Mouse (Mus musculus) 3T3-L1 (cell line): ENCODE data around the gene Eno2.

ENCODE experiments used
- DNase-seq: peaks from one replicate; pipeline ENCODE4 v3.0.0-alpha.2; 2015; ENCODE audit warnings: low read depth, low spot score

Eno2 gene

DNA sequence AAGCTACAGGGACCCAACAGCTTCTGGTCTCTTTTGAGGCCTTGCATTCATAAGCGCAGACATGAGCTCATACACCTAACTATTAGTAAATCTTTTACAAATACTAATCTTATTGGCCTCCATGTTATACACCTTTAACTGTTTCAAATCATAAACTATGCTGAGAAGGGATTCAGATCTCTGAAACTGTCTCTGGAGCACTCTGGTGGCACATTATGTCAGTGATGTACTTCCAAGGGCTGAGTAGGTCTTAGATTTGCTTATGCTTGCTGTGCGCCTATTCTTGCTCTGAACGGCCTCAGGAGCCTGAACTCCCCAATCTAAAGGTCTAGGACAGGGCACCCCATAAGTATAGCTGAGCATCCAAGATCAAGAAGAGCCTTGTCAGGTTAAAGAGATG, 27.6 kb downstream of the Eno2 start:
- DNase-seq = peak; percentile 38

DNA sequence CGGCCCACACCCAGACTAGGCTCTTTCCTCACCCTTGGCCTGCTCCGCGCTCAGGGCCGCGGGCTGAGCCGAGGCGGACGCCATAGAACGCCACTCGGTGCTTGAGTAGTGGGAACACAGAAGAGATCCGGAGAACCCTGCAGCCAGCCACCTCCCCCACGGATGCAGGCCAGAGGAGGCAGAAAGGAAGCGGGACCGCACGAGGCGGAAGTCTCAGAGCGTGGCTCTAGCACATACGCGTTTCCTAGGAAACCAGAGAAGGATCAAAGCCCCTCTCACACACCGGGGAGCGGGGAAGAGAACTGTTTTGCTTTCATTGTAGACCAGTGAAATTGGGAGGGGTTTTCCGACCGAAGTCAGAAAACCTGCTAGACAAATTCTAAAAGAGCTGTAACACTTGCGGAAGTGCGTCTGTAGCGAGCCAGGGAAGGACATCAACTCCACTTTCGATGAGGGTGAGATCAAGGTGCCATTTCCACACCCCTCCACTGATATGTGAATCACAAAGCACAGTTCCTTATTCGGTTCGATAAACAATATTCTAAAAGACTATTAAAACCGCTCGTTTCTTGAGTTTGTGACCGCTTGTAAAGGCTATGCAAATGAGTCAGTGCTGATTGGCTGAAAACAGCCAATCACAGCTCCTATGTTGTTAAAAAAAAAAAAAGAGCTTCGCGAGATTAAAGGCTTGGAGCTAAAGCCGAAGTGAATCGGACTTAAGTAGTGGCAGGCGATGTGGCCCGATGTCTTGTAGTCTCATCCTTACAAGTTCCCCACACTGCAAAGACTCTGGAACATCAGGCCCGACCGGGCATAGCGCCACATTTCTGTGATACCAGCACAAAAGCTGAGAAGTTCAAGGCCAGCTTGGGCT, 28.3 kb downstream of the Eno2 start, which contains the start of gene Grcc10:
TSS of gene Grcc10 (minus strand) at position 487 of the 874 bp plus-strand sequence.
- DNase-seq = peak; percentile 99

DNA sequence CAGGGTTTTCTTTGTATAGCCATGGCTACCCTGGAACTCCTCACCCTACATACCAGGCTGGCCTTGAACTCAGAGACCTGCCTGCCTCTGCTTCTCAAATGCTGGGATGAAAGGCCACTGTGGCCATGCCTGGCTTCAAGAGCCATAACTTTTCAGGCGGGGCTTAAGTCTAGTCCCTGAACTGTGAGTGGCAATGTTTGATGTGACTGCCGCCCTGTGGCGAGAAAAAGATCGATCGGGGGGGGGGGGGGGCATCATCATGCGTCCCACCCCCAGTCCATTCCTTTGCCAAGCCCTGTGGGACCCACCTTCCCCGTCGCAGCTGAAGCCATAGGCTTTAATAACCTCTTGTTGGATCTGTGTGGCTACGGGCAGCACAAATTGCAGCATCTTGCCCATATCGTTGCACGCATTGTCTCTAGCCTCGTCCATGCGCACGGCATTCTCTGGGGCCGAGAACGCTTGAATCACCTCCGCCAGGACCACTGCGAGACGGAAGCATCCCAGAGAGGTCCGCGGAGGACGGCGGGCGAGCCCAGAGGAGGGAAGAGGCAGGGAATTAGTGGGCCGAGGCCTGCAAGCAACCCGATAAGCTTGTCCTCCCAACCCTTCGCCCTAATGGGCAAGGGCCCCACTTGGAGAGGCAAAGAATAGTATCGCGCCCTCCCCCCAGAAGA, 29.1 kb downstream of the Eno2 start:
- DNase-seq = peak; percentile 87

GRCm38 (mm10) chr6:124739231-124739796, 30.2 kb downstream of the Eno2 start:
- DNase-seq = no peak

DNA sequence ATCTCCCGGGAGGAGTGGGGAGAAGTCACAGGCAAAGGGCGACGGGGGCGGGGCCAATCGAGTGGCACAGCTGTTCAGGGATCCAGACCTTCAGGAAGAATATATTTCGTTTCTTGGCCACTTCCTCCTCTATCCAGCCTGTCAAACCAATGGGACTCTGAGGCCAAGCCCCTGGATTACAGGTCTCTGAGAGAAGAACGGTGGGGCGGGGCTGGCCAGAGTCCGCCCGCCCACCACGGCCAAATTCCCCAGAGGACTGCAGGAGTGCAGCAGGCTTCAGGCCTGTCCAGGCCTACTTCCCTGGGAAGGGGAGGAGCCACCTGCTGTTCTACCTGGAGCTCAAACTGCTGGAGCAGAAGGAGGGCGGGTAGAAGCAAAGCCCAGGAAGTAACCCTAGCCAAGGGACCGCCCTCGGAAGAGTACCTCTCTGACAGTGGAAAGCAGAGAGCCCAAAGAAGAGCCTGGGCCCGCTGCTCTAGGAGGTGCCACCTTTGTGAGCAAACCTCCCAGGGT, 30.9 kb downstream of the Eno2 start, which contains the start of gene Ptpn6:
TSS of gene Ptpn6 (minus strand) at position 204 of the 513 bp plus-strand sequence.
- peak; percentile 38 for DNase-seq

DNA sequence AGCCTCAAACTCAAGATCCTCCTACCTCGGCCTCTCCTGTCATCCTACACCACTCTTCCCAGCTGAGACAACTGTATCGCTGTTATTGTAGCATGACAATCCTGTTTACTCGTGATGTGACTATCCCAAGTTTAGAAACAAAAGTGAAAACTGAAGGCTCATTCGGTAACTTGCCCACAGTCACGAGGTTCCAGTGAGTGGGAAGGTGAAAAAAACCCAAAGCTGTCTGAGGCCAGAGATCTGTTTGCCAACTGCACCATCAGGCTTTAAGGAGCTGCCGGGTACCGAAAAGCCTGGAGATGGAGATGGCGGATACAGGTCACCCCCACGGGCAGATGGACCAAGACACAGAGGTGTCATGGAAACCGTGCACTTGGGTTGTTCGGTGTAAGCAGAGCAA, 32.4 kb downstream of the Eno2 start:
- no peak for DNase-seq

DNA sequence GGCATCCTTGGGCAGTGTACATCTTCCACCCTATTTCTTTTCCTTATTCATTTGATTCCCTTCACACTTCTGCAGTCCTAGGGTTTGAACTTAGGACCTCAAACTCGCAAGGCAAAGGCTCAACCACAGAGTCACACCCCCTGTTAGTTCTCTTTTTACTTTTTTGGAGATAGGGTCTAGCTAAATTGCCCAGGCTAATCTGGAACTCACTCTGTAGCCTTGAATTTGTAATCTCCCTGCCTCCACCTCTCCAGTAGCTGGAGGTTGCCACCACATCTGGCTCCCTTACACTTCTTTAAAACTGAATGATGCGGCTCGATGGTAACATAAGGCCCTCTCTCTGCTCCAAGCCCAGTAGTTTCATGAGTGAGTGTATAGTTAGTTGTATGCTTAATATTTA, 35.1 kb downstream of the Eno2 start:
- DNase-seq = no peak

DNA sequence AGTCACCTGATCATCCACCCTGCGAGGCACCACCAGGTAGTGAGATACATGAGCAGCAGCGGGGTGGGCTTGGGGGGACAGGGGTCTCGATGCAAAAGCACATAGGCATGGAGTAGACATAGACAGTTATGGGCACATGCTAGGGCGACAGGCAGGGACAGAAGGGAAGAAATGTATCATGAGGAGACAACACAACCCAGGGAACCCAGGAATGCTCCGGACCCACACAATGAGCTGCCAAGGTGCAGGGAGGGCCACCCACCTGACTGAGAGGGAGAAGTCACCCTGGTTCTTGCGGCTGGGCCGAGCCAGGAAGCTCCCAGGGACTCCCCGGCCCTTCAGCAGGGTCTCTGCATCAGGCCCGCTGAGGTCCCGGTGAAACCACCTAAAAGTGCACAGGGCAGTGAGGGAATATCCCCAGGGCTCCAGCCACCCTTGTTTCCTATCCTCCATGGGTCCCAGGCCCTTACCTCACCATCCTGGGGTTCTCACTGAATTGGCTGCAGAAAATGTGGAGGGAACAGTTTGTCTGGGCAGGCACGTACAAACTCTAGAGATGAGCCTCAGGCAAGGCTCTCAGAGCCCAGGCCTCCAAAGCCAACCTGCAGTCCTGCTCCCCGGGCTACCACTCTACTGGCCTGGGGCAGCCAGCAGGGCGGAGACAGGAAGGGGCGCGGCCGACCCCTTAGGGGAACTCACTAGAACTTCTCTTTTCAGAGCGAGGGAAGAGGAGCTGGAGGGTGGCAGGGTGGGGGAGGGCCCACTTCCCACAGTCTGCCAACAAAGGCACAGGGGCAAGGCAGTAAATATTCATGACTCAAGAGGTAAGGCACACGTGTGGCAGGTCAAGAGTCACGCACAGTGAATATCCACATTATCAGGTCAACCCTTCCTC, 36.8 kb downstream of the Eno2 start:
- no peak for DNase-seq

- no peak for DNase-seq
Observed at GRCm38 (mm10) chr6:124731038-124731437, 38.4 kb downstream of the Eno2 start.

DNA sequence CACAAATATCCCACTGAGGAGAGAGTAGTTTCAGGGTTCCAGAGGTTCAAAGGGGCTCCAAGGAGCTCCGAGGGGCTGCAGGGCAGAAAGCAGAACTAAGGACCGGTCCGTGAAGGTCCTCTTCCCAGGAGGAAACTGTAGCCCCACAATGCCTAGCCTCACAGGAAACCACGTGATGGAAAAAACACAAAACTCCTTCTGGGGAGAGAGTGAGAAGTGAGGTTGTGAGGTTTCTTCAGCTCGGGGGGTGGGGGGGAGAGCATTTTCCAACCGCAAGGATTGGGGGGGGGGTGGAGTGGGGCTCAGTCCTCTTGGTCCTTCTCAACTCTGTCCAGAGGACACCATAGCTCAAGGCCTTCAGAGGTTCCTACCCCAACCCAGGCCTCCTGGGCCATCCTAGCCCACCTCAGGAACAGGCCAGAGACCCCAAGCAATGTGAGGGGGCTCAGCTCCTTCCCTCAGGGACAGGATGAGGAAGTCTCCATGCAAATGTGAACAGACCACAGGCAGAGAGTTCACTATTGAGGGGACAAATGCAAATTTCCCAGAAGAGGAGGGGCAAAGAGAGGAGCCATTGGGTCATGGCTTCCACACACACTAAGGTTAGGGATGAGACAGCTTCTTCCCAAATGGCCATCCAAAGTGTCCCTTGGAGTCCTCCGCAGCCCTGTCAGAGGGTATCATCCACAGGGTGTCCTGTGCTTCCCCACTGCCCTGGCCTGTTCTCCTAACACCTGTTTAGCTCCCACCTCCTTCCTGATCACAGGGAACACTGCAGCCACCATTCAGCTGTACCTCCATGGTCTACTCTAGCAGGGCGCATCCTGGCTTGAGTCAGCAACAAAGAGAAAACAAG, 39.4 kb downstream of the Eno2 start:
- no peak for DNase-seq

DNA sequence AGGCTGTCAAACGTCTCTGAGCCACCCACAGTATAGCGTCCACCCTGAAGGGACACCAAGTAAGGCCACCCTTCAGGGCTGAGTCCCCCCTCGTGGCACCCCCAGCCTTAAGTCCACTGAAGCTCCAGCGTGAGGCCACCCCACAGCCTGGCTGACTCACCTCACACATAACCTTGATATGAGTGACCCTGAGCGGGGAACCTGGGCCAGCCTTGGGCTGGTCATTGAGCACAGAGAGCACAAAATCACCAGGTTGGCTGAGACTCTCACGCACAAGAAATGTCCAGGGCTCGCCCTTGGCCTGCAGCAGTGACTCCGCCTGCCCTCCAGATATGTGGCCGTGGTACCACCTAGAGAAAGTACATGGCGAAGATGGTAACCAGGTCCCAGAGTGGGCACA, 40.9 kb downstream of the Eno2 start:
- no peak for DNase-seq

- DNase-seq = no peak
Observed at GRCm38 (mm10) chr6:124724472-124724871, 45.0 kb downstream of the Eno2 start.

DNA sequence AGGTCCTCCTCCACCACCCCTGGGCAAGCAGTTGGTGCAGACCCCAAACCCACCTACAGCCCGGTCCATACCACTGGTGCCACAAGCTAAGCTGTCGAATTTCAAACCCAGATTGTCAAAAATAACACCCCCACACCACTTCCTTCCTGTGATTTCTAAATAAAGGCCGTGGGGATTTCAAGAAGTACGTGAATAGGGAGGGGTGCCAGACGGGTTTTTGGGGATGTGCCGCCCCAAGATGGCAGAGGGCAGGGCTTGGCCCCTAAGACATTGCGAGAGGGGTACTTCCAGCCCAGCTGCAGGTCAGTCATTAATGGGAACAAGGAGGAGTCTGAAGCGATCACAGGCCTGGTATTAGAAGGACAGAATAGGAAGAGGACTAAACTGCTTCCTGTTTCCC, 45.9 kb downstream of the Eno2 start:
- DNase-seq = no peak

DNA sequence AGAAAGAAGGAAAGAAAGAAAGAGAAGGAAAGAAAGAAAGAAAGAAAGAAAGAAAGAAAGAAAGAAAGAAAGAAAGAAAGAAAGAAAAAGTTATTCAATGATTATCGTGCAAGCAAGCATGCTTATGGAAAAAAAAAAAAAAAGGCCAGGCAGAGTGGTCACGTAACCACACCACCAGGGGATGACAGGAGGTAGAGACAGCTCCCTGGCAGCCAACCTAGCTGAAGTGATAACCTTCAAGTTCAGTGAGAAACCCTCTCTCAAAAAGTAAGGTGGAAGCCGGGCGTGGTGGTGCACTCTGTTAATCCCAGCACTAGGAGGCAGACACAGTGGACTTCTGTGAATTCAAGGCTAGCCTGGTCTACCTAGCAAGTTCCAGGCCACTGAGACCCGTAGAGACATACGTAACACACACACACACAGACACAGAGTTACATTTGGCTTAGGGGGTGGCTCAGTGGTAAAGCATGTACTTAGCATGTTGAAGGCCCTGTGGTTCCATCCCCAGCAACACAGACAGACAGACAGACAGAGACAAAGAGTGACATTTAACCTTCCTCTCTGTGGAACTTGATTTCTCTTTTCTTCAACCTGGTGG, 46.5 kb downstream of the Eno2 start:
- DNase-seq = no peak

- no peak for DNase-seq
Observed at GRCm38 (mm10) chr6:124720904-124721303, 48.6 kb downstream of the Eno2 start.

GRCm38 (mm10) chr6:124719354-124719978, 50.0 kb downstream of the Eno2 start:
- DNase-seq = no peak

- no peak for DNase-seq
Observed at GRCm38 (mm10) chr6:124718703-124719102, 50.8 kb downstream of the Eno2 start.

- DNase-seq = no peak
Observed at GRCm38 (mm10) chr6:124717968-124718367, 51.5 kb downstream of the Eno2 start.

DNA sequence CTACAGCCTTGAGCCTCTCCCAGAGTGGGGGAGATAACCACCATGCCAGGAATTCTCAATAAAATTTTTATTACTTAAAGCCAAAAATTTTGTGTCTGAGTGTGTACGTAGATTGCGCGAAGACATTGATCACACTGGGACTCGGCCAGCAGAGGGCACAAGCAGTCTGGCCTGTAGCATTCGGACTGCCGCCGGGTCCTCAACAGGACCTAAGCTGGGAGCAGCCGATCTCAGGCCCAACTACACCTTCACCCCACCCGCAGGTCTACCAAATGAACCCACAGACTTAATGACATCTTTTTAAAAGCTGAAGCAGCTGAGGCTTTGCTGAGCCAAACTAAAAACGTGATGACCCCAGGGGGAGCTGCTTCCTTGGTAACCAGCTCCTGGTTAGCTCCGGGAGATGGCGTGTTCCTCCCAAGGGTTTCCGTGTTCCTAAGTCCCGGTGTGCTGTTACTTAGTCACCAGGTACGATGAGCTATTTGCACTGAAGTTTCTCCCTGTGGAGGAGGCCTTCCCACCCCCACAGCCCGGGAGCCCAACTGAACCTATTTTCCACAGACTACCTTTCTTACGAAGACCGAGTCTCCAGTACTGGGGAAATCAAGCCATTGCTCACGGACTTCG, 52.5 kb downstream of the Eno2 start:
- peak; percentile 66 for DNase-seq
